Mouse (Mus musculus): ENCODE data around the gene Scube2.

DNA sequence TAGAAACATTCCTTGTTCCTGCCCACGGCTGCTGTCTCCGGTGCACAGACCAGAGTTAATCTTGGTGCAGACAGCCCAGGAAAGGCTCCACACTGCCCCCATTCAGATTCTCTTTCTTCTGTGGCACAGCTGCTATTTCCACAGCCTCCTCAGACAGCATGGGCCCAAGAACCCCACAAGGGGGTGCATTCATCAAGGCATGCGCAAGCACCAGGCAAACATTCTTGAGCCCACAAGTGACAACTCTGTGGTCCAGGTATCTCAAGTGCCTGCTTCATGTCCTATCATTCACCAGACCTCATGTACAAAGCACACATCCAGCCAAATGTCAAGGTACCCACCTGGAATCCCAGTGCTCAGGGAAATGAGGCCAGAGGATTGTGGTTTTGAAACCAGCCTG, 3.0 kb upstream of the Scube2 start:
- TF ChIP-seq CTCF (IDR thresholded peaks at IDR 0.05; ENCODE audit: insufficient read depth, low read depth, low read length): no peak; the same call in 1 of the 2 replicates
- TF ChIP-seq POLR2A (IDR thresholded peaks at IDR 0.05; ENCODE audit: insufficient read depth, low read depth, low read length): no peak

Data from olfactory bulb, adult 2 months (tissue).